Mouse (Mus musculus): ENCODE data around the gene Nrgn.

Nrgn gene

GRCm38 (mm10) chr9:37527396-37528224 is 25.1 kb downstream of the Nrgn start, which contains the start of gene Esam:
Gene Esam (plus strand): TSS chr9:37528078.
- peak; percentile 49 for DNase-seq

GRCm38 (mm10) chr9:37526443-37527395 is 26.0 kb downstream of the Nrgn start:
- DNase-seq: peak; percentile 26

GRCm38 (mm10) chr9:37525461-37525860 is 27.2 kb downstream of the Nrgn start:
- DNase-seq: no peak

GRCm38 (mm10) chr9:37519995-37520394 is 32.7 kb downstream of the Nrgn start:
- DNase-seq: no peak

GRCm38 (mm10) chr9:37518991-37519390 is 33.7 kb downstream of the Nrgn start:
- no peak for DNase-seq

GRCm38 (mm10) chr9:37517467-37517866 is 35.2 kb downstream of the Nrgn start:
- DNase-seq: no peak

GRCm38 (mm10) chr9:37514456-37514855 is 38.2 kb downstream of the Nrgn start:
- no peak for DNase-seq

GRCm38 (mm10) chr9:37512097-37512496 is 40.6 kb downstream of the Nrgn start:
- DNase-seq: no peak

GRCm38 (mm10) chr9:37506023-37506422 is 46.7 kb downstream of the Nrgn start:
- no peak for DNase-seq

- no peak for DNase-seq
Observed at GRCm38 (mm10) chr9:37504348-37504747, 48.4 kb downstream of the Nrgn start.

GRCm38 (mm10) chr9:37501170-37501569 is 51.5 kb downstream of the Nrgn start:
- DNase-seq: no peak

- no peak for DNase-seq
Observed at GRCm38 (mm10) chr9:37500201-37500600, 52.5 kb downstream of the Nrgn start.

- DNase-seq: no peak
Observed at GRCm38 (mm10) chr9:37496325-37496724, 56.4 kb downstream of the Nrgn start.

GRCm38 (mm10) chr9:37495761-37496160 is 56.9 kb downstream of the Nrgn start:
- no peak for DNase-seq

Data from embryo, embryonic 11 days (tissue).